Mouse (Mus musculus): ENCODE measurements around the gene Arid3a.

DNA sequence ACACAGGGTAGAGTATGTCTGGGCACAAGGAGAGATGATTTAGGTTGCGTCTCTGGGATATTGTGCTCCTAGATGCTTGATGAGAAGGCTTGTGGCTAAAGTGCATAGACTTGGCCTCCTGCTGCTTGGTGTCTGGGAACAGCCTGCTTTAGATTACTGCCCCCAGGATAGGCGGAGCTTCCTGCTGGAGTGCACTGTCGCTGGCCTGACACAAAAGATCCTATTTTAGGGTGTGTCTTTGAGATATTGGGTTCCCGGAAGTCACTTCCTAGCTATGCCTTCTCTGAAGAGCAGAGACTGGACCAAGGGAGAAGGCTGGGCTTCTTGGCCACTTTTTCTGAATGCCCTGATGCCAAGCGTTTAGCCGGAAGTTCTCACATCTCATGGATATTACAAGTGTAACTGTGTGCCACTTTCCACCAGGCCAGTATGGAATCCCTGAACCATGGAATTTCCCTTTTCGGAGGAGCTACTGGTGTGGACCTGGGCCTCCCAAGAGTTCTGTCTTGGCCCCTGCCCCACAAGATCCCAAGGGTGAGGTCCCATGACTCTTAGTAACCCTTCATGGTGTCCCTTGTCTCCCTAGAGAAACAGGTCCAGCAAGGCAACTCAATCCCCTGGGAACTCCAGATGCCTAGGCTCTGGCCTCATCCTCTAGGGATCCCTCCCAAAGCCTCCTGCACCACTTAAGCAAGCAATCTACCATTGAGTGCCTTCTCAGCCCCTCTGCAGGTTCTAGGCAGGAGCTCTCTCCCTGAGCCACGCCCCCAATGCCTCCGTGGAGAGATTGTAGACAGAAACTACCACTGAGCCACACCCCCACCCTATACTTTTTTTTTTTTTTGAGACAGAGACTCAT lies 76.8 kb downstream of the Arid3a start:
- TF ChIP-seq CTCF (IDR thresholded peaks at IDR 0.05; ENCODE audit: low read depth, low read length) (no peak), POLR2A (IDR thresholded peaks at IDR 0.05; ENCODE audit: borderline replicate concordance, low read depth, low read length) (no peak)

Measured in bone marrow macrophage, adult 2 months (primary cell).